Mouse (Mus musculus) embryonic fibroblast, embryonic 13.5 days (primary cell): Measurements from ENCODE around the gene Haao.

Source experiments
- CTCF ChIP-seq: IDR thresholded peaks from 2 replicates; pipeline ENCODE4 v1.5.1; 2011; ENCODE audit warnings: mild to moderate bottlenecking, control low read depth, low read length, moderate library complexity, borderline replicate concordance; ENCODE audit not compliant: insufficient read depth
- POLR2A ChIP-seq: IDR thresholded peaks from 2 replicates; pipeline ENCODE4 v1.6.1; 2011; ENCODE audit warnings: low read depth, mild to moderate bottlenecking, control low read depth, low read length, moderate library complexity

- TF ChIP-seq CTCF (no peak), POLR2A (no peak)
These were observed 6.1 kb upstream of the Haao start for GRCm38 (mm10) chr17:83853831-83854230.
